Mouse (Mus musculus): ENCODE results near the gene Nfkbie.

Nfkbie gene

GRCm38 (mm10) chr17:45578843-45579242 is 23.3 kb downstream of the Nfkbie start:
- in situ Hi-C loops (cut with MboI, MseI) = loop anchor here in 1 of 2 experiments (5.0 kb wide), 1 partner anchor 578 kb away; no protein-coding TSS in a partner anchor

GRCm38 (mm10) chr17:45579554-45579953 is 24.1 kb downstream of the Nfkbie start:
- in situ Hi-C loops (cut with MboI, MseI) = loop anchor here in 1 of 2 experiments (5.0 kb wide), 1 partner anchor 578 kb away; no protein-coding TSS in a partner anchor

- in situ Hi-C loops (cut with MboI, MseI) = loop anchor here in 1 of 2 experiments (5.0 kb wide), 1 partner anchor 46 kb away; no protein-coding TSS in a partner anchor
Measured at GRCm38 (mm10) chr17:45580958-45581477, 25.5 kb downstream of the Nfkbie start.

- in situ Hi-C loops (cut with MboI, MseI) = loop anchor here in 1 of 2 experiments (5.0 kb wide), 1 partner anchor 46 kb away; no protein-coding TSS in a partner anchor
Measured at GRCm38 (mm10) chr17:45581567-45581983, 26.1 kb downstream of the Nfkbie start.

- in situ Hi-C loops (cut with MboI, MseI) = loop anchor here in 1 of 2 experiments (5.0 kb wide), 1 partner anchor 45 kb away; no protein-coding TSS in a partner anchor
Measured at GRCm38 (mm10) chr17:45582188-45582587, 26.7 kb downstream of the Nfkbie start.

GRCm38 (mm10) chr17:45582715-45583355 is 27.3 kb downstream of the Nfkbie start:
- in situ Hi-C loops (cut with MboI, MseI) = loop anchor here in 1 of 2 experiments (5.0 kb wide), 1 partner anchor 44 kb away; no protein-coding TSS in a partner anchor

GRCm38 (mm10) chr17:45584096-45584896 is 28.8 kb downstream of the Nfkbie start:
- in situ Hi-C loops (cut with MboI, MseI) = loop anchor here in 1 of 2 experiments (5.0 kb wide), 1 partner anchor 43 kb away; no protein-coding TSS in a partner anchor

- in situ Hi-C loops (cut with MboI, MseI) = loop anchor here (5.0 kb wide), 2 partner anchors 42 to 52 kb away; no protein-coding TSS in a partner anchor
Measured at GRCm38 (mm10) chr17:45584939-45585678, 29.6 kb downstream of the Nfkbie start.

- in situ Hi-C loops (cut with MboI, MseI) = loop anchor here in 1 of 2 experiments (5.0 kb wide), 1 partner anchor 51 kb away; no protein-coding TSS in a partner anchor
Measured at GRCm38 (mm10) chr17:45585725-45586448, 30.4 kb downstream of the Nfkbie start.

- in situ Hi-C loops (cut with MboI, MseI) = loop anchor here in 1 of 2 experiments (5.0 kb wide), 1 partner anchor 51 kb away; no protein-coding TSS in a partner anchor
Measured at GRCm38 (mm10) chr17:45586449-45586837, 30.9 kb downstream of the Nfkbie start.

- in situ Hi-C loops (cut with MboI, MseI) = loop anchor here in 1 of 2 experiments (5.0 kb wide), 1 partner anchor 49 kb away; no protein-coding TSS in a partner anchor
Measured at GRCm38 (mm10) chr17:45588370-45588769, 32.9 kb downstream of the Nfkbie start.

- in situ Hi-C loops (cut with MboI, MseI) = loop anchor here in 1 of 2 experiments (5.0 kb wide), 1 partner anchor 48 kb away; no protein-coding TSS in a partner anchor
Measured at GRCm38 (mm10) chr17:45589236-45589635, 33.7 kb downstream of the Nfkbie start.

GRCm38 (mm10) chr17:45589844-45590243 is 34.3 kb downstream of the Nfkbie start:
- in situ Hi-C loops (cut with MboI, MseI) = loop anchor here in 1 of 2 experiments (5.0 to 10.0 kb wide), 2 partner anchors 47 to 1625 kb away; no protein-coding TSS in a partner anchor

GRCm38 (mm10) chr17:45590410-45590809 is 34.9 kb downstream of the Nfkbie start:
- in situ Hi-C loops (cut with MboI, MseI) = loop anchor here in 1 of 2 experiments (10.0 kb wide), 1 partner anchor 1624 kb away; no protein-coding TSS in a partner anchor

GRCm38 (mm10) chr17:45591701-45592605 is 36.5 kb downstream of the Nfkbie start:
- in situ Hi-C loops (cut with MboI, MseI) = loop anchor here in 1 of 2 experiments (10.0 kb wide), 1 partner anchor 1623 kb away; no protein-coding TSS in a partner anchor

- in situ Hi-C loops (cut with MboI, MseI) = loop anchor here in 1 of 2 experiments (10.0 kb wide), 1 partner anchor 1622 kb away; no protein-coding TSS in a partner anchor
Measured at GRCm38 (mm10) chr17:45592606-45593431, 37.3 kb downstream of the Nfkbie start.

- in situ Hi-C loops (cut with MboI, MseI) = loop anchor here in 1 of 2 experiments (10.0 kb wide), 1 partner anchor 1621 kb away; no protein-coding TSS in a partner anchor
Measured at GRCm38 (mm10) chr17:45593479-45593878, 38.0 kb downstream of the Nfkbie start.
